Mouse (Mus musculus) lung, postnatal 0 days (tissue): ENCODE measurements around the gene Olfr1385.
"Not testable (repeated sequence)": the region's sequence is repeated elsewhere in the genome, so short reads cannot be mapped to it uniquely, and the experiment has no call there.

ENCODE experiments used
- CTCF ChIP-seq: IDR thresholded peaks from 2 replicates; pipeline ENCODE4 v1.5.1; 2016; ENCODE audit warnings: antibody characterized with exemption, mild to moderate bottlenecking
- EP300 ChIP-seq: IDR thresholded peaks from 2 replicates; pipeline ENCODE4 v1.6.1; 2016; ENCODE audit warnings: antibody characterized with exemption, mild to moderate bottlenecking, control low read depth

GRCm38 (mm10) chr11:49543149-49543548 lies 54.3 kb downstream of the Olfr1385 start, which contains the start of gene Olfr1381:
- TF ChIP-seq CTCF, EP300: not testable (repeated sequence)
